Mouse (Mus musculus) forebrain, embryonic 10.5 days (tissue): ENCODE measurements at regions not wholly inside any gene's neighbourhood (a gene's known extent, or its start where the extent isn't known, plus 50 kb on each side); places are given as distances from the start of the nearest gene placed in this dataset.
A peak's percentile ranks its signal among the peaks of the same experiment; 100 is the strongest.

Source experiments
- DNase-seq: peaks from one replicate; pipeline ENCODE4 v3.0.0-alpha.2; 2017; ENCODE audit warnings: low spot score; ENCODE audit errors: extremely low spot score
- H3K27ac ChIP-seq: fragments of 300-500 bp; sonication (generic); 2 replicates; pipeline ENCODE4 v1.5.1; 2016; ENCODE audit warnings: mild to moderate bottlenecking
- H3K27me3 ChIP-seq: fragments of 300-500 bp; sonication (generic); 2 replicates; pipeline ENCODE4 v1.6.1; 2016; ENCODE audit warnings: mild to moderate bottlenecking; ENCODE audit not compliant: poor library complexity, severe bottlenecking
- H3K36me3 ChIP-seq: fragments of 300-500 bp; sonication (generic); replicated peaks from 2 replicates; pipeline ENCODE4 v1.6.1; 2016; ENCODE audit warnings: mild to moderate bottlenecking, moderate library complexity
- H3K4me1 ChIP-seq: fragments of 300-500 bp; sonication (generic); 2 replicates; pipeline ENCODE4 v1.6.1; 2016
- H3K4me3 ChIP-seq: fragments of 300-500 bp; sonication (generic); 2 replicates; pipeline ENCODE4 v1.5.1; 2016; ENCODE audit warnings: mild to moderate bottlenecking, moderate library complexity
- H3K9me3 ChIP-seq: fragments of 300-500 bp; sonication (generic); 2 replicates; pipeline ENCODE4 v1.6.1; 2016; ENCODE audit warnings: mild to moderate bottlenecking, moderate library complexity
- WGBS: fragments of 180-500 bp; shearing (Covaris S2); methylation state at CpG from one replicate; pipeline ENCODE4 v1.1.7; 2016; 5-methylcytosine and 5-hydroxymethylcytosine counted together

DNA sequence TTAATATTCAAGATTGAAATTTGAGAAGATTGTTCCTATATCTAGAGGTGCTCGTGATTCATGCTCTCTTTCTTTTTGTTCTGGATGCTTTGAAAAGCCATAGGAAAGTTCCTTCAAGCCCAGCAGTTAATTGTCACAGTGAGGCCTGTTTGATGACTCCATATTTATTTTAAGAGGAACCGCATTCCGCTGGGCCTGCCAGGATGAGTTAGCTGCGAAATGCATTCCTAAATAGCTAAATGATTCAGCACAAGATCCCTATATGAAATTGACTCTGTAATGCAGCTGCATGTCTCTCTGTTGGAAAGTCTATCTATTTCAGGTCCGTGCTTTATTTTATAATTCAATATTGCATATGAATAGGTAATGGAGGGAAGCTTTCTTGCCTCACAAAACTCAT is 511.9 kb upstream of the Adgra3 start:
- H3K36me3 ChIP-seq = no peaks in the 10 kb centered on the region
- H3K27me3 ChIP-seq = no peaks in the 10 kb centered on the region
- H3K9me3 ChIP-seq = no peaks in the 10 kb centered on the region
- H3K4me1 ChIP-seq = no peaks in the 10 kb centered on the region
- WGBS = 89% methylated on average over 5 of the region's 5 CpGs
- H3K27ac ChIP-seq = no peak overlapping the region
- no peak overlapping the region for H3K4me3 ChIP-seq
- no peak for DNase-seq

DNA sequence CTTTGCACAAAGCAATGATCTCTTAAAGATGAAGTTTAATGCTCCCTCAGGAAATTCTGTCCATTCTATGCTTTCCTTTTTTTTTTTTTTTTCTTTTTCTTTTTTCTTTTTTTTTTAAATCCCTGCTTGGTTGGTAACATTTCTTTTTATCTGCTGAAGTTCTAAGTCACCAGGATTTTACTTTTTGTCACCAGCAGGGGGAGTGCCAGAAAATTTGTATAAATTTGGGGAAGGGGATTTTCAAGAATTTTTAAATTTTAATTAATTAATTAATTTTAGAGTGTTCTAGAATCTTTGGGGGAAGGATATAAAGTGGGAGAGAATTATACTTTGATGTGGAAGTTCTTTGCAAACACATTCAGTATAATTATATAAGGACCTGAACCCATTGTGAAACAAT is 492.3 kb upstream of the Adgra3 start:
- Histone ChIP-seq H3K27ac (no peak overlapping the region), H3K36me3 (no peaks in the 10 kb centered on the region), H3K9me3 (no peaks in the 10 kb centered on the region), H3K27me3 (no peaks in the 10 kb centered on the region), H3K4me1 (no peaks in the 10 kb centered on the region), H3K4me3 (no peak overlapping the region)
- DNase-seq = no peak

DNA sequence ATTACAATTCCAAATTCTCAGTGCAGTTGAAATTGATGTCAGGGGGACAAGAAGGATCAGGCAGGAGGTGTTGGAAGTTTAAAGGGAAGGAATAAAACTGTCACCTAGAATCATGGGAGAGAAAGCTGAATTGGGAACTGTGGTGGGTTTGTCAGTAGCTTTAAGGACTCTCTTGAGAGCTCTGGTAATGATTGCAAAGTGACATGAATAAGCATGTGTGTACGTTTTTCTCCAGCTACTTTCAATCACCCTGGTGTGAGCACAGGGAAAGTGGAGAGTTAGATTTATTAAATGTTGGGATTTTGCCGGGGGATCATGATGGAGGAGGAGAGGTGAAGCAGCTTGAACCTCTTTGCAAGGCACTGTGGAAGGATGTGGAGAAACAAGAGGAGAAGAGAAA is 453.7 kb upstream of the Adgra3 start:
- Histone ChIP-seq H3K4me1 (no peaks in the 10 kb centered on the region), H3K27me3 (no peaks in the 10 kb centered on the region), H3K27ac (no peak overlapping the region), H3K9me3 (no peaks in the 10 kb centered on the region), H3K4me3 (no peak overlapping the region), H3K36me3 (no peaks in the 10 kb centered on the region)
- DNase-seq = no peak
- WGBS = 83% methylated on average over 2 of the region's 2 CpGs

DNA sequence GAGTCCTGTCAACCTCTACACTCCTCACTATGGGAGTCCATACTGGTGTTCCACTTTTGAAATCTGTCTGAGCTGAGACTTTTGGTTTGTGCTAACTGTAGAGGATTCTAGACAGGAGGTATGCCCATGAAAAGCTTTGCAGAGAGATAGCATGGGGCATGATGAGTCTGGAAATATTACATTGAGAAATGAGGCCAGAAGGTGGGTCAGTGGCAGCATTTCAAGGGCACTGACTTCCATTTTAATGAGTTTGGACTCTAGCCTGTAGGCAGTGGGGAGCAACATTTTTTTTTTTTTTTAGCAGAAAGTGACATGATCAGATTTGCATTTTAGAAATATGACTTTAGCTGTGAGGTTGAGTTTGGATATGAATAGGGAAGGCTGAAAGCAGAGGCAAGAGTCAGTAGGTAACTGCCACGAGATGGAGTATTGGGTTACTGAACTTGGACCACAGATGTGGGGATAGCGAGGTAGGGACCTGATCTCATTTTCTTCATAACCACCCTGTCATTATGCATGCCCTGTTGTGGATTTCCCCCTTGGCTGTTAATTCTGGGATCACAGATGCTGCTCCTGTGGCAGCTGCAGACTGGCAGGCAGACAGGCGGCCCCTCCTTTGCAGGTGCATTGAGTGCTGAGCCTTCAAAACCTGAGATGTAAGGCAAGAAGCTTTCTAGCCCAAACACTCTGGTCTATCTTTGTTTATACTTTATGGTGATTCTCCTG is 451.1 kb upstream of the Adgra3 start:
- WGBS = 81% methylated on average over 3 of the region's 3 CpGs
- Histone ChIP-seq H3K27me3 (no peaks in the 10 kb centered on the region), H3K36me3 (no peaks in the 10 kb centered on the region), H3K9me3 (no peaks in the 10 kb centered on the region), H3K27ac (no peak overlapping the region), H3K4me1 (no peaks in the 10 kb centered on the region), H3K4me3 (no peak overlapping the region)
- DNase-seq = no peak

DNA sequence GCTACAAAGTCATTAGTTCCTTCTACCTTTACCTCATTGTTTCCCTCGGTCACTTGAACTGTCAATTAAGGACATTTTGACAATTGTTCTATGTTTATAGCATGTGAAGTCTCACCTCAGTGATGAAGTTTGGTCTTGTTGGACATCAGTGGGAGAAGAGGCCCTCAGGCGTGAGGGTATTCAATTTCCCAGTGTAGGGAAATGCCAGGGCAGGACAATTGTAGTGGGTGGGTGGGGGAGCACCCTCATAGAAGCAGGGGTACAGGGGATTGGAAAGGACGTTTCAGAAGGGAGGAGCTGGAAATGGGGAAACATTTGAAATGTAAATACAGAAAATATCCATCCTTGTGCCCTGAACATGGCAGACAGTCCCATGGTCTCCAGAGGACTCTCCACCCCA is 431.4 kb upstream of the Adgra3 start:
- WGBS = 83% methylated on average over 3 of the region's 3 CpGs
- H3K4me1 ChIP-seq = no peaks in the 10 kb centered on the region
- no peak overlapping the region for H3K4me3 ChIP-seq
- no peak overlapping the region for H3K27ac ChIP-seq
- H3K9me3 ChIP-seq = no peaks in the 10 kb centered on the region
- H3K36me3 ChIP-seq = no peaks in the 10 kb centered on the region
- H3K27me3 ChIP-seq = no peaks in the 10 kb centered on the region
- DNase-seq = no peak

DNA sequence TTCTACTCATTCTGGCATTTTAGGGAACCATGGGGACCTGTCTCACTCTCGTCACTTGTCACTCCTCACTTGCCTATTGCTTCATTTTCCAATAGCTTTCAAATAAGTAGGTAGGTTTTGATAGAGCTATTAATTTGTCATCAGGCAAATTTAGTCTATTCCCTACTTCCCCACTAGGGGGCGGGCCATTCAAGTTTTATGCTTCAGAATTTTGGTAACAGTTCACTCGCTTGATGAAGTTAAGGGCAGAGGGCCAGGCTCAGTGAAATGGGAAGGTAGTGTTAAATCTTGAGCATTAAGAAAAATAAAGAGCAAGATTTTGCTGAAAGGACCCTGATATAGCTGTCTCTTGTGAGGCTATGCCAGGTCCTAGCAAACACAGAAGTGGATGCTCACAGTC is 418.2 kb upstream of the Adgra3 start:
- H3K4me3 ChIP-seq = no peak overlapping the region
- H3K9me3 ChIP-seq = no peaks in the 10 kb centered on the region
- WGBS = 21% methylated on average over 3 of the region's 3 CpGs
- H3K27me3 ChIP-seq = no peaks in the 10 kb centered on the region
- no peaks in the 10 kb centered on the region for H3K4me1 ChIP-seq
- H3K36me3 ChIP-seq = no peaks in the 10 kb centered on the region
- H3K27ac ChIP-seq = no peak overlapping the region
- DNase-seq = peak; percentile 48

DNA sequence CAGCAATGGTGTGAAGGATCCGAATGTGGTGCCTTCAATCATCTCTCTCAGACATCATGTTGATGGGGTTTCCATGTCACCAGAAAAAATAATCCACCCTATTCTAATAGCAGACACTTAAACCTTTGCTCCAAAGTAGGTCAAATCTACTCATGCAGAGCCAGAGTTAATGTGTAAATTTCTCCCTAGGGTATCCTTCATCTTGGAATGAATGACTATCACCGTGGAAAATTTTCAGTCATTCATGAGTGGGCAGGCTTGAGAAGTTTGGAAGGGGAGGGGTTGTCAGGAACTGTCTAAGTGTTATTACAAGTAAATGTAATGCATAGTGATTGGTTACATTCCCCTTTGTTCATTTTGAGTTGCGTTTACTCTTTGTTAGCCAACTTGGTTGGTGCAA is 402.7 kb upstream of the Adgra3 start:
- no peaks in the 10 kb centered on the region for H3K4me1 ChIP-seq
- H3K36me3 ChIP-seq = no peaks in the 10 kb centered on the region
- DNase-seq = no peak
- H3K27ac ChIP-seq = no peak overlapping the region
- H3K9me3 ChIP-seq = no peaks in the 10 kb centered on the region
- whole genome bisulfite sequencing = 79% methylated on average over 3 of the region's 3 CpGs
- H3K27me3 ChIP-seq = no peaks in the 10 kb centered on the region
- H3K4me3 ChIP-seq = no peak overlapping the region

DNA sequence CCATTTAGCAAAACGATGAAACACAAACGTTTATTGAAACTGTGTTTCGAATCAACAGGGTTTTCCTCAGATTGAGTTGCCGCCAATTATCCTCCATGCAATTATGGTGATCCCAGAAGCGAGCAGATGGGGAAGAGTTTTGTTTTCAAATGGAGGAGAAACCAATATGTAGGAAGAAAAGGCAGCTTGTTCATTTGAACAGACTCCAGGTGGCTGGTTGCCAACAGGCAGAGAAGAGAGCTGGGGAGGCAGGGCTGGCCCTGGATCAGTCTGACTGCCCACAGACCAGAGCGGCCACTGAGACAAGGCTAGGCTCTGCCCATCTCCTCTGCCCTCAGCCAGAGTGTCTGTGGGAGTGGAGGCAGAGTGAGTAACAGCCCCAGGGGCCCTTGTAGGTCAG is 398.8 kb upstream of the Adgra3 start:
- Histone ChIP-seq H3K4me1 (no peaks in the 10 kb centered on the region), H3K27me3 (no peaks in the 10 kb centered on the region), H3K9me3 (no peaks in the 10 kb centered on the region), H3K27ac (no peak overlapping the region), H3K4me3 (no peak overlapping the region), H3K36me3 (no peaks in the 10 kb centered on the region)
- DNase-seq = no peak
- WGBS = 81% methylated on average over 6 of the region's 6 CpGs

DNA sequence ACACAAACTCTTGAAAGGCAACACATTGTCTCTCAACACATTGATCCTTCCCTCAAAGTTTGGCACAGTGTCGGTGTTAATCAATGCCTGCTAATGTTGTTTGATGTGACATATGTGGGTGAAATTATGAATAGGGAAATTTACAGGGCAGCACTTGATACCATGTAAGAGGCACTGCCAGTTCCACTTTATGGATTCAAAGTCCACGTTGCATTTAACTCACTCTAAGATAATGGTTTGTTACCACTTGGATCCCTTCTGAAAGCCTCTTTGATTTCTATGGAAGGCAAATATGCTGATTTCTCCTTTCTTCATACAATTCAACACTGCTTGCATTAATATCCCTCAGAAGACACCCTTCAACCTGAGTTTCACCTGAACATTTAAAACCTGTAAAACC is 395.6 kb upstream of the Adgra3 start:
- Histone ChIP-seq H3K4me1 (no peaks in the 10 kb centered on the region), H3K27me3 (no peaks in the 10 kb centered on the region), H3K36me3 (no peaks in the 10 kb centered on the region), H3K4me3 (no peak overlapping the region), H3K9me3 (no peaks in the 10 kb centered on the region), H3K27ac (no peak overlapping the region)
- whole genome bisulfite sequencing = 86% methylated on average over 2 of the region's 2 CpGs
- DNase-seq = no peak

DNA sequence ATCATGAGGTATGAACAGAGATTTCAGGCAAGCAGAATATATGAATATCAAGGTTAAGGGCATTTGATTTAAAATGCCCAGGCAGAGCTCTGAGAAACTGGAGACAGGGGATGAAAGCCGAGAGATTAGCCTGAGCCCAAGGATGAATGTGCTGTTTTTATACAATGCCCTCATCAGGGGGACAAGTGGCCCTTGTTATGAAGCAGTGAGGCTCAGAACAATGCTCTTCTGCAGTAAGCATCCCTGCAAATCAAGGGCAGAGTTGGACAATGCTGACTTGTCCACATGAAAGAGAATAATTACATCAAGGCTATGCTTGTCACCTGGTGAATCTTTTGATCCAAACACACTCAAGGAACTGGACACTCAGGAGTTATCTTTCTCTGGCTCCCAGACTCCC is 348.1 kb upstream of the Adgra3 start:
- no peak overlapping the region for H3K4me3 ChIP-seq
- H3K27ac ChIP-seq = no peak overlapping the region
- H3K36me3 ChIP-seq = no peaks in the 10 kb centered on the region
- H3K4me1 ChIP-seq = peaks cover 6% of the 10 kb centered on the region
- H3K9me3 ChIP-seq = no peaks in the 10 kb centered on the region
- no peaks in the 10 kb centered on the region for H3K27me3 ChIP-seq
- no peak for DNase-seq
- WGBS = 38% methylated on average over 1 of the region's 1 CpGs

DNA sequence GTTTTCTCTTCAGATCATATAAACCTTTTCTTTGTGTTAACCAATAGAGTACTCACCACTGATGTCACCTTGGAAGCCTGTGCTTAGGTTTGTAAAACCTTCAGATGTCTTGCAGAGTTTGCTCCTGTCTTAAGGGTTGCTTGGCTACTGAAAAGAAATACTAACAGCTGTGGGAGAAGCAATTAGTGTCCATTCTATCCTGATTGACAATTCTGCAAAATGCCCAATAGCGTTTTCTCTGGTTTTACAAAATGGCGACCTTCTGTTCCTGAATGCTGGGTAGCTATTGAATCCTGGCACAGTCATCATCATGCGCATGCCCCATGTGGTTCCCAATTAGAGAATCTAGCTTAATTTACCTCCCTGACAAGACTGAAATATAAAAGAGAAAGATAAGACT is 347.7 kb upstream of the Adgra3 start:
- peaks cover 6% of the 10 kb centered on the region for H3K4me1 ChIP-seq
- no peak for DNase-seq
- WGBS = 77% methylated on average over 3 of the region's 3 CpGs
- no peak overlapping the region for H3K4me3 ChIP-seq
- H3K36me3 ChIP-seq = no peaks in the 10 kb centered on the region
- H3K9me3 ChIP-seq = no peaks in the 10 kb centered on the region
- H3K27ac ChIP-seq = no peak overlapping the region
- no peaks in the 10 kb centered on the region for H3K27me3 ChIP-seq
